Mouse (Mus musculus) embryonic stem cell, embryonic (primary cell): ENCODE results near the gene Cldn34c3.
"Not testable (repeated sequence)": the region's sequence is repeated elsewhere in the genome, so short reads cannot be mapped to it uniquely, and the experiment has no call there.

ENCODE experiments used
- CTCF ChIA-PET, 4 experiments: fragments of 300-600 bp in 2 of 4; fragments of 350-600 bp in 2 of 4; sonication (Branson Sonifier 250); formaldehyde crosslinking; loops; one replicate each; lab custom pipeline; 2022; ENCODE audit warnings: inconsistent platforms in 2 of 4; lab: Charles Lee
- POLR2A ChIA-PET, 4 experiments: fragments of 300-600 bp in 2 of 4; fragments of 350-600 bp in 2 of 4; sonication (Branson Sonifier 250); formaldehyde crosslinking; loops; one replicate each; lab custom pipeline; 2022; ENCODE audit warnings: antibody characterized with exemption in 4 of 4, inconsistent platforms in 1 of 4; lab: Charles Lee

Cldn34c3 gene

DNA sequence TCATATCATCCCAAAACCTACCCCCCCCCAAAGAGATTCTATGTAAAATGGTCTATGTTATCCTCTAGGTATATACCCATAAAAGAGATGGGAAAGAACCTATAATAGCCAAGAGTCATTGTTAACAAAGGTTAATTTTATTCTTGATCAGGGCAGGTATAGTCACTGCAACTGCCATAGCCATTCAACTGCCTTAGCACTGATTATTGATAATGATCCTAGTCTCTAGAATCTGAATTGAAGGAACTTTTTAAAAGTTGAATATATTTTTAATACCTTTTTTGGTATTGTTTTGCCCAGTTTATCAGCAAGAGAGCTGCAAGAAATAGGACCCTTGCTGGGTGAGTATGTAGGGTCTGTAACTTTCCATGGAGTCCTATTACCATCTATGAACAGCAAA is at the start of gene Cldn34c3:
Gene Cldn34c3, plus strand, starts transcription at position 301 of the 400 bp plus-strand sequence.
- POLR2A ChIA-PET, CTCF ChIA-PET: not testable (repeated sequence)
